Mouse (Mus musculus): Measurements from ENCODE around the gene Hist2h3c1. TPM values are rescaled to one million over a fixed set of nuclear protein-coding genes. Genes with fewer than 3 reads are reported as not detected.
A peak's percentile ranks its signal among the peaks of the same experiment; 100 is the strongest.
"Not testable (repeated sequence)": the region's sequence is repeated elsewhere in the genome, so short reads cannot be mapped to it uniquely, and the experiment has no call there.

The Hist2h3c1 gene
- polyA plus RNA-seq (2015; fragmentation: Nextera tagmentation; extraction: Ambion mirVana) = 0.73 TPM in 1 of 2 replicates, not detected in the other

DNA sequence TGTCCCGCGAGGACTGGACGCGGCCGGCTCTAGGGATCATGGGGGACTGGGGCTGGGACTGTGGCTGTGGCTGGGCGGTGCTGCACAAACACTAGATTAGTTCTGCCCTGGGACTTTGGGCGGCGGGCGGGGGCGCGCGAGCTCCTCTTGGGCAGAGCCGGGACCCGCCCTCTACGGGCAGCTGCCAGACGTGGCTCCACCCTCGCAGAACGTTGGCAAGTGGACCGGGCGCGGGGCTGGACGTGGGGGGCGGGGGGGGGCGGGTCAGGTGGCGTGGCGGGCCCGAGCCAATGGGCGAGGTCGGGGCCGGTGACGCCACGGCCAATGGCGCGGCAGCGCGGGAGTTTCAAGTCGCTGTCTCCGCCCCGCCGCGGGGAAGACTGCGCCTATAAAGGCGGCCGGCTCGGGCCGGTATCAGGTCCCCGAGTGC is at the start of gene Hist2h3c1:
TSS of gene Hist2h3c1 (plus strand) at position 259 of the 430 bp plus-strand sequence.
- WGBS = 0% methylated on average over 1 of the region's 47 CpGs

GRCm38 (mm10) chr3:96197129-96197749 is 49.2 kb upstream of the Hist2h3c1 start:
- H3K4me3 ChIP-seq = peak overlapping the region; percentile 70
- peak overlapping the region; percentile 95 for H3K27ac ChIP-seq
- 0 out of 2 replicates have a peak, but pooled peaks cover 5% of the 10 kb centered on the region for H3K9me3 ChIP-seq
- ATAC-seq (ENCODE audit: low FRiP score, low read depth) = peak; percentile 93
- under 1% methylated on average over 50 of the region's 50 CpGs for WGBS
- peak overlapping the region; percentile 94 for H3K4me2 ChIP-seq (replicated peaks)
- H3K27me3 ChIP-seq = no peaks in the 10 kb centered on the region
- peaks cover 14% of the 10 kb centered on the region for H3K4me1 ChIP-seq
- peaks cover 5% of the 10 kb centered on the region for H3K36me3 ChIP-seq
- H3K9ac ChIP-seq = peak overlapping the region; percentile 88

More for the DNA sequence above, at the start of gene Hist2h3c1:
- H3K9me3 ChIP-seq, H3K36me3 ChIP-seq, H3K27me3 ChIP-seq: not testable (repeated sequence)
- H3K9ac ChIP-seq = peak within 1 kb of the TSS; percentile 70
- ATAC-seq (ENCODE audit: low FRiP score, low read depth) = peak; percentile 91
- peaks cover 50% of the 10 kb centered on the region for H3K4me1 ChIP-seq
- peak within 1 kb of the TSS; percentile 64 for H3K4me2 ChIP-seq (replicated peaks)
- peak within 1 kb of the TSS; percentile 75 for H3K27ac ChIP-seq
- H3K4me3 ChIP-seq = peak within 1 kb of the TSS; percentile 45

DNA sequence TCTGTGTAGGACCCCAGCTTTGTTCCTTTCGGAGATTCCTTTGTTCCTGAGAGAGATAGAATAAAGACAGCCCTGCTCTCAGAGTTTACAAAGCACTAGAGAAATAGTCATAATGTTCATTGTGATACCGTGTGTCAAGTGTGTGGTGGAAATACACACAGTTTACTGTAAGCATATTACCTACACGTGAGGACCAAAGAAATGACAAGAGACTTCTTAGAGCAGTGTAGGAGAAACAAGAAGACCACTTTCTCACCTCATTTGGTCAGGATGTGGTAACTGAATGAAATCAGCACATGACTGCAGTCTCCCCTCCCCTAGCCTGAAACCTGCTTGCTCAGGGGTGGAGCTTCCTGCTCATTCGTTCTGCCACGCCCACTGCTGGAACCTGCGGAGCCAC is 48.3 kb upstream of the Hist2h3c1 start:
- peak overlapping the region; percentile 70 for H3K4me3 ChIP-seq

GRCm38 (mm10) chr3:96198601-96199251 is 47.8 kb upstream of the Hist2h3c1 start:
- H3K36me3 ChIP-seq; H3K27ac ChIP-seq; H3K4me3 ChIP-seq; H3K27me3 ChIP-seq; H3K9ac ChIP-seq; H3K9me3 ChIP-seq; ATAC-seq (ENCODE audit: low FRiP score, low read depth): not testable (repeated sequence)
- peak overlapping the region; percentile 94 for H3K4me2 ChIP-seq (replicated peaks)
- peaks cover 14% of the 10 kb centered on the region for H3K4me1 ChIP-seq
- 34% methylated on average over 8 of the region's 8 CpGs for WGBS

More for the DNA sequence above, 48.3 kb upstream of the Hist2h3c1 start:
- H3K27me3 ChIP-seq = no peaks in the 10 kb centered on the region
- no peak for ATAC-seq (ENCODE audit: low FRiP score, low read depth)
- 0 out of 2 replicates have a peak, but pooled peaks cover 5% of the 10 kb centered on the region for H3K9me3 ChIP-seq
- peaks cover 5% of the 10 kb centered on the region for H3K36me3 ChIP-seq
- H3K4me2 ChIP-seq (replicated peaks) = peak overlapping the region; percentile 94
- H3K4me1 ChIP-seq = peaks cover 14% of the 10 kb centered on the region
- 5% methylated on average over 6 of the region's 6 CpGs for WGBS
- H3K27ac ChIP-seq = 0 out of 2 replicates have a peak overlapping the region, but pooled peaks have one; percentile 6
- peak overlapping the region; percentile 19 for H3K9ac ChIP-seq

DNA sequence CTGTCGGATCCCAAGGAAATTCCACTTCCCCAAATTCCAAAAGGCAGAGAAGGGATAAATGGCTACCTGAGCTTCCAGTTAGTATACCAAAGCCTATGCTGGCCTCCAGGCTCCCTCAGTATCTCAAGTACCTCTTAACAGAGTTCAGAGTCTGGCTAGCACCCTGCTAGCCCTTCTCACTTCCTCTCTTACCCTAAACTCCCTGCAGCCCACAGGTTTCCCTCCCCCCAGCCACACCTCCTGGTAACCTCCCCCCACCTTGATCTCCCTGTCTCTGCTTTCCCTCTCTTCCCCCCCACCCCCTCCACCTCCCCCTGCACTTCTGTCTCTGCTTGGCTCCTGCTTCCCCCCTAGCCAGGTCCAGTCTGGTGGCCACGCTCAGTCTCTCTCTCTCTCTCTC is 46.8 kb upstream of the Hist2h3c1 start:
- Histone ChIP-seq H3K9me3 (0 out of 2 replicates have a peak, but pooled peaks cover 5% of the 10 kb centered on the region), H3K9ac (no peak overlapping the region), H3K36me3 (peaks cover 5% of the 10 kb centered on the region), H3K4me2 (replicated peaks) (no peak overlapping the region), H3K4me3 (no peak overlapping the region), H3K4me1 (peaks cover 14% of the 10 kb centered on the region), H3K27ac (no peak overlapping the region), H3K27me3 (no peaks in the 10 kb centered on the region)
- WGBS = 42% methylated on average over 2 of the region's 2 CpGs
- ATAC-seq (ENCODE audit: low FRiP score, low read depth) = no peak

GRCm38 (mm10) chr3:96207819-96208218 is 38.7 kb upstream of the Hist2h3c1 start:
- WGBS = 87% methylated on average over 3 of the region's 3 CpGs
- peaks cover 3% of the 10 kb centered on the region; the same call in 1 of the 2 replicates for H3K27me3 ChIP-seq
- H3K4me2 ChIP-seq (replicated peaks) = no peak overlapping the region
- H3K36me3 ChIP-seq = no peaks in the 10 kb centered on the region
- no peak overlapping the region for H3K27ac ChIP-seq
- no peak overlapping the region for H3K4me3 ChIP-seq
- no peak overlapping the region for H3K9ac ChIP-seq
- no peaks in the 10 kb centered on the region for H3K9me3 ChIP-seq
- no peak for ATAC-seq (ENCODE audit: low FRiP score, low read depth)
- no peaks in the 10 kb centered on the region for H3K4me1 ChIP-seq

- no peak overlapping the region for H3K4me3 ChIP-seq
- WGBS = 27% methylated on average over 15 of the region's 15 CpGs
These were observed 37.2 kb upstream of the Hist2h3c1 start for GRCm38 (mm10) chr3:96209242-96209641.

DNA sequence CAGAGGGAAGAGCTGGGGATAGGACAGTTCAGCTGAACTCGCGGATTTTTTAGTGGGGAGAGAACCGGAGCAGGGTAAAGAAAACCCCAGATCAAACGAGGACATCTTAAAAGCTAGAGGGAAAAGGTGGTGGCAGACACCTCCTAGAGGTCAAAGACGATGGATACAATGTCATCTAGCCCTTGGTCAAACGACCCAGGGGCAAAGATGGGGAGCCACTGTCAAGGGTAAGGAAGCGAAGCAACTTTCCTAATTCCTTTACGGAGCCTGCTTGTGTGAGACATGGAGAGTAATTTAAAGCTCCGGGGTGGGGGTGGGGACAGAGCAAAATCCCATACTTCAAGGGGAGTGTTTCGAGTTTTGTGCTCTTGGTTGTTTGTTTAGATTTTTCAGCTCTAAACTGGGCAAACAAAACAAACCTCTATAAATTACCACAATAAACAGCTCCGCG is 27.3 kb upstream of the Hist2h3c1 start:
- Histone ChIP-seq H3K9ac (peak overlapping the region; percentile 72), H3K36me3 (no peaks in the 10 kb centered on the region), H3K4me2 (replicated peaks) (peak overlapping the region; percentile 79), H3K9me3 (no peaks in the 10 kb centered on the region), H3K27ac (peak overlapping the region; percentile 99), H3K27me3 (no peaks in the 10 kb centered on the region), H3K4me1 (peaks cover 27% of the 10 kb centered on the region), H3K4me3 (peak overlapping the region; percentile 63)
- peak; percentile 13; the same call in 1 of the 2 replicates for ATAC-seq (ENCODE audit: low FRiP score, low read depth)
- WGBS = under 1% methylated on average over 12 of the region's 12 CpGs

More at GRCm38 (mm10) chr3:96209242-96209641, 37.2 kb upstream of the Hist2h3c1 start:
- no peak overlapping the region for H3K4me2 ChIP-seq (replicated peaks)
- no peaks in the 10 kb centered on the region for H3K9me3 ChIP-seq
- H3K4me1 ChIP-seq = no peaks in the 10 kb centered on the region
- H3K27me3 ChIP-seq = peaks cover 3% of the 10 kb centered on the region; the same call in 1 of the 2 replicates
- 0 out of 2 replicates have a peak overlapping the region, but pooled peaks have one; percentile 8 for H3K9ac ChIP-seq
- no peak for ATAC-seq (ENCODE audit: low FRiP score, low read depth)
- H3K27ac ChIP-seq = no peak overlapping the region
- no peaks in the 10 kb centered on the region for H3K36me3 ChIP-seq

GRCm38 (mm10) chr3:96219661-96220130 is 26.8 kb upstream of the Hist2h3c1 start, which contains the start of the genes Bola1 and Hist2h2ab:
Gene Bola1 (minus strand): TSS chr3:96219709.
Gene Hist2h2ab (plus strand): TSS chr3:96219865.
- WGBS = under 1% methylated on average over 36 of the region's 37 CpGs
- Histone ChIP-seq H3K27me3 (no peaks in the 10 kb centered on the region), H3K9ac (peak within 1 kb of the TSS; percentile 92), H3K4me3 (peak within 1 kb of the TSS; percentile 63), H3K36me3 (no peaks in the 10 kb centered on the region), H3K27ac (peak within 1 kb of the TSS; percentile 99), H3K9me3 (no peaks in the 10 kb centered on the region), H3K4me2 (replicated peaks) (peak within 1 kb of the TSS; percentile 79), H3K4me1 (peaks cover 27% of the 10 kb centered on the region)
- ATAC-seq (ENCODE audit: low FRiP score, low read depth) = peak; percentile 87

DNA sequence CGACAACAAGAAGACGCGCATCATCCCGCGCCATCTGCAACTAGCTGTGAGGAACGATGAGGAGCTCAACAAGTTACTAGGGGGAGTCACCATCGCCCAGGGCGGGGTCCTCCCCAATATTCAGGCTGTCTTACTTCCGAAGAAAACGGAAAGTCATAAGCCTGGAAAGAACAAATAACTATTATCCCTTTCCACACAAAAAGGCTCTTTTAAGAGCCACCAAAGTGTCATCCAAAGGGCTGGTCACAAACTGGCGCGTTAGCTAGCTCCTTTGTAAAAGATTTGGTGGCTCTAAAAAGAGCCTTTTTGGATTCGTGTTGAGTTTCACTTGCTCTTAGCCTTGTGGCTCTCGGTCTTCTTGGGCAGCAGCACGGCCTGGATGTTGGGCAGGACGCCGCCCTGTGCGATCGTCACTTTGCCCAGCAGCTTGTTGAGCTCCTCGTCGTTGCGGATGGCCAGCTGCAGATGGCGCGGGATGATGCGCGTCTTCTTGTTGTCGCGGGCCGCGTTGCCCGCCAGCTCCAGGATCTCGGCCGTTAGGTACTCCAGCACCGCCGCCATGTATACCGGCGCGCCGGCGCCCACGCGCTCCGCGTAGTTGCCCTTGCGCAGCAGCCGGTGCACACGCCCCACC is 26.2 kb upstream of the Hist2h3c1 start:
- peak overlapping the region; percentile 92 for H3K9ac ChIP-seq
- peak overlapping the region; percentile 99 for H3K27ac ChIP-seq
- not testable (repeated sequence) for H3K9me3 ChIP-seq; ATAC-seq (ENCODE audit: low FRiP score, low read depth); H3K27me3 ChIP-seq; H3K36me3 ChIP-seq
- peak overlapping the region; percentile 79 for H3K4me2 ChIP-seq (replicated peaks)
- peaks cover 27% of the 10 kb centered on the region for H3K4me1 ChIP-seq
- H3K4me3 ChIP-seq = peak overlapping the region; percentile 63
- under 1% methylated on average over 31 of the region's 47 CpGs for WGBS

DNA sequence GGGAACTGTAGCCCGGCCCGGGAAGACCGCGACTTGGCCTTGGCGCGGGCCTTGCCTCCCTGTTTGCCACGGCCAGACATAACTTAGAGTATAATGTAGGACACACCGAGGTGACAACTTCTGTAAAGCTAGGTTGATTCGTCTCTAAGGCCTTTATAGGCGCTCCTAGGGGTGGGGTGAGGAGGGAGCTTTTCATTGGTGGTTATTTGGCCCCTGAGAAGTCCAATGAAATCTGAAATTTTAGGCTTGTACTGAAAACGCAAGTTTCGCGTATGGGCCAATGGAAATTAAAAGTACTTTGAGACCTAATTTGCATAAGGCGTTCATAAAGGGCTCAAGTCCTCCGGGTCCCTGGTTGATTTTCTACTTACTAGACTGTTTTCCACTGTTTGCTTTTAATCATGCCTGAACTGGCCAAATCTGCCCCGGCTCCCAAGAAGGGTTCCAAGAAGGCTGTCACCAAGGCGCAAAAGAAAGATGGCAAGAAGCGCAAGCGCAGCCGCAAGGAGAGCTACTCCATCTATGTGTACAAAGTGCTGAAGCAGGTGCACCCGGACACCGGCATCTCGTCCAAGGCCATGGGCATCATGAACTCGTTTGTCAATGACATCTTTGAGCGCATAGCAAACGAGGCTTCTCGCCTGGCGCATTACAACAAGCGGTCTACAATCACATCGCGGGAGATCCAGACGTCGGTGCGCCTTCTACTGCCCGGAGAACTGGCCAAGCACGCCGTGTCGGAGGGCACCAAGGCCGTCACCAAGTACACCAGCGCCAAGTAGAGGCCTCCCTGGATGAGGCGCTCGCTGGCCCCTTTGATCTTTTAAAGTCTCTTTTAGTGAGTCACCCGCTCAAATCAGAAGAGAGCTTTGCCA is 25.5 kb upstream of the Hist2h3c1 start, which contains the start of the genes Hist2h2ac and Hist2h2be:
TSS of gene Hist2h2ac (minus strand) at position 116 of the 875 bp plus-strand sequence.
TSS of gene Hist2h2be (plus strand) at position 355 of the 875 bp plus-strand sequence.
- Histone ChIP-seq H3K36me3 (no peaks in the 10 kb centered on the region), H3K9me3 (no peaks in the 10 kb centered on the region), H3K27me3 (no peaks in the 10 kb centered on the region), H3K27ac (peak within 1 kb of the TSS; percentile 99), H3K4me3 (peak within 1 kb of the TSS; percentile 63), H3K9ac (peak within 1 kb of the TSS; percentile 92), H3K4me1 (peaks cover 28% of the 10 kb centered on the region), H3K4me2 (replicated peaks) (peak within 1 kb of the TSS; percentile 79)
- under 1% methylated on average over 43 of the region's 43 CpGs for WGBS
- ATAC-seq (ENCODE audit: low FRiP score, low read depth) = peak; percentile 90
